Mouse (Mus musculus) left cerebral cortex, postnatal 10 days (tissue): ENCODE measurements around the gene Zdhhc21. TPM values are rescaled to one million over a fixed set of nuclear protein-coding genes. Genes with fewer than 3 reads are reported as not detected.
A peak's percentile ranks its signal among the peaks of the same experiment; 100 is the strongest.

Experiments used
- DNase-seq, 2 experiments: peaks; one replicate each; pipeline ENCODE4 v3.0.0; 2021 to 2022; ENCODE audit warnings: low spot score in 2 of 2, mixed read lengths in 1 of 2; ENCODE audit errors: extremely low spot score in 1 of 2
- intact Hi-C: fragments of 180-260 bp; cut with DNase I; formaldehyde crosslinking; loops from one replicate; pipeline ENCODE4 v1.15.1; 2025
- total RNA-seq, 2 experiments: library from RNA; stranded (reverse); gene quantifications; 2 replicates each; pipeline ENCODE4 v1.2.3; 2021

The Zdhhc21 gene
- total RNA-seq = 10 to 100 TPM; 57.9 to 62.8 TPM

GRCm38 (mm10) chr4:82859131-82860125, at the start of gene Zdhhc21:
TSS of gene Zdhhc21 (minus strand) at chr4:82859958.
- intact Hi-C loops = loop anchor here (5.0 kb wide), 3 partner anchors 58 to 323 kb away; no protein-coding TSS in a partner anchor

DNA sequence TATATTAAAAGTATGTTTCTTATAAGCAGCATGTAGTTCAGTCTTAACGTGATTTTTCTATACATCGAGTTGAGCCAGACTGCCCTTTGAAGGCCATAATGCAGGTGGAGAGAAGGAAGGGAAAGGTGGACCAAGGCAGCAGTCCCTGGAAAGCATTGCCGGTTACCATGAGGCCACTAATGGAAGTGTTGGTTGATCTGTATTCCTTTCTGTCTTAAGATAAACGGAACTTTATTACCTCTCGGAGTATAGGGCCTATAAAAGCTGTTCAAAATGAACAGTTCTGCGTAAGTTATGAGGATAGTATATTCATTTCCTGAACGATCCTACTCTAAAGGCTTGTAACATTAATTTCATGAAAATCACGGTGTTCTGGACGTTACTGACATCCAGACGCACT, 35.5 kb upstream of the Zdhhc21 start:
- DNase-seq = no peak
- intact Hi-C loops = no loop called here

More at GRCm38 (mm10) chr4:82859131-82860125, at the start of gene Zdhhc21:
- peak; percentile 52 to 86 for DNase-seq

DNA sequence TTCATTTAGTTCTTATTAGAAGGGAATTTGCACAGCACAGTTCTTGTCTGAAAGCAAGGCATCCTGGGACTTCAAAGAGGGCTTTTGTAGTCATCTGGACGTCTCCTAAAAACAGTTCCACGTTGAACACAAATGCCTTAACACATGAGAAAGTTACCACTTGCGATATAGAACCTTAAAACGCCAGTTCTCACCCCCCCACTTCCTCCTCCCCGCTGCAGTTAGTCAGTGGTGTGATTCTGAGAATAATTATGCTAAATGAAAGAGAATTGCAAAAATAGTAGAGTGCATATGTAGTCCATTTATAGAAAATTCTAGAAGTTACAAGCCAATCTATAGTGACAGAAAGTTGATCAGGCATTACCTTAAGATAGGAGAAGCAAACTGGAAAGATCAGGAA, 32.5 kb upstream of the Zdhhc21 start:
- DNase-seq = no peak
- intact Hi-C loops = no loop called here

DNA sequence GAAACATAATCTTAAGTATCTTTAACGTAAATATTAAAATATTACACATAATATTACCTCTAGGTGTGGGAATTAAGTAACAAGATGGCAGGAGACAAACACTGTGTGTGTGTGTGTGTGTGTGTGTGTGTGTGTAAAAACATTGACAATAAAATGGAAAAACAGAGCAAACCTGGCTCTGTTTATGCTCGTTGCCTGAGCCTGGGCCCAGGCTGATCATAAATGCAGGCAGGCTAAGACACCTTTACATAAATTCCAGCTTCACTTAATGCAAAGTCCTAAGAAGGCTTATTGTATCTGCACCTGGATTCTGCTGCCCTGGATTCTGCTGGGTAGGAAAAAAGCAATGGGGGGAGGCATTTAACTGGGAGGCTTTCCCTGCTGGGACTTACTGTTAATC, 31.8 kb upstream of the Zdhhc21 start:
- DNase-seq = no peak
- intact Hi-C loops = no loop called here

GRCm38 (mm10) chr4:82891049-82891448, 31.3 kb upstream of the Zdhhc21 start:
- no peak for DNase-seq
- intact Hi-C loops = no loop called here

DNA sequence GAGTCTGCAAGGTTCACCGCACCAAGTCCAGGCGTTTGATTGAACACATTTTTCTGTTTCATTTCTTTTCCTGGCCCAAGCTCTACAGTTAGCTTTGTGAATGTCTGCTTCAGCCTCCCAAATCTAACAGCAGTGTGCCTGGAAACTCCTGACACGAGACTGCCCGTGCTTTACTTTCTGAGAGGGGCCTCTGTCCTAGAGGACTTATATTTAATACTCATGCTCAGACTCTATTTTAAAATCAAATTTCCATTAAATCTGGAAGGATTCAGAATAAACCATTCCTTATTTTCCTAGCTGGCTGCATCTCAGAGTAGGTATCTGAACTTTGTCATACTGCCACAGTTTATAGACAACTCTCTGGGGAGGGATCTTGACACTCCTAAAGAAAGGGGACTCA, 30.8 kb upstream of the Zdhhc21 start:
- intact Hi-C loops = no loop called here
- no peak for DNase-seq

GRCm38 (mm10) chr4:82886148-82886547, 26.4 kb upstream of the Zdhhc21 start:
- no peak for DNase-seq
- intact Hi-C loops = no loop called here

- intact Hi-C loops = no loop called here
- DNase-seq = no peak
Measured at GRCm38 (mm10) chr4:82885535-82885913, 25.8 kb upstream of the Zdhhc21 start.

- intact Hi-C loops = no loop called here
- no peak for DNase-seq
Measured at GRCm38 (mm10) chr4:82884636-82885534, 25.1 kb upstream of the Zdhhc21 start, which contains the start of gene Cer1. TSS of gene Cer1 (minus strand) at chr4:82885148.

- DNase-seq = peak in 1 of 2 experiments; percentile 29
- intact Hi-C loops = no loop called here
Measured at GRCm38 (mm10) chr4:82882500-82882899, 22.7 kb upstream of the Zdhhc21 start.

- intact Hi-C loops = no loop called here
- DNase-seq = no peak
Measured at GRCm38 (mm10) chr4:82881366-82881765, 21.6 kb upstream of the Zdhhc21 start.

GRCm38 (mm10) chr4:82880243-82880642, 20.5 kb upstream of the Zdhhc21 start:
- intact Hi-C loops = no loop called here
- DNase-seq = no peak

DNA sequence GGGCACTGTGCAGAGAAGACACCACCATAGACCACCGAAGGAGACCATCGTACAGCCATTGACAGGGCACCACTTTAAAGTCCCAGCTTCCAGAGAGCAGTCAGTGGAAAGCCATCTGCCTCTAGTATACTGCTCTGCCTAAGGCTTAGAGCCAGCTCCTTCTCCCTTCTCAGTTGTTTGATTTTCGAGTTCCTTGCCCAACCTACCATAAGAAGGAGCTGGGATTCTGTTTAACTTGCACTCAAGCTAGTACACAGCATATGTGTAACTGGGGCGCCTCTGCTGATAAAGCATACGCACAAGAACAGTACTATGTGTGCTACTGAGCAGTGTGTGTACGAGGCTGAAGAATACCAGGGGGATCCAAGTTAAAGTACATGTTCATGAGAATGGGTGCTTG, 19.4 kb upstream of the Zdhhc21 start:
- intact Hi-C loops = no loop called here
- DNase-seq = no peak

GRCm38 (mm10) chr4:82876656-82877055, 16.9 kb upstream of the Zdhhc21 start:
- intact Hi-C loops = no loop called here
- no peak for DNase-seq

- no peak for DNase-seq
- intact Hi-C loops = no loop called here
Measured at GRCm38 (mm10) chr4:82875532-82875931, 15.8 kb upstream of the Zdhhc21 start.

DNA sequence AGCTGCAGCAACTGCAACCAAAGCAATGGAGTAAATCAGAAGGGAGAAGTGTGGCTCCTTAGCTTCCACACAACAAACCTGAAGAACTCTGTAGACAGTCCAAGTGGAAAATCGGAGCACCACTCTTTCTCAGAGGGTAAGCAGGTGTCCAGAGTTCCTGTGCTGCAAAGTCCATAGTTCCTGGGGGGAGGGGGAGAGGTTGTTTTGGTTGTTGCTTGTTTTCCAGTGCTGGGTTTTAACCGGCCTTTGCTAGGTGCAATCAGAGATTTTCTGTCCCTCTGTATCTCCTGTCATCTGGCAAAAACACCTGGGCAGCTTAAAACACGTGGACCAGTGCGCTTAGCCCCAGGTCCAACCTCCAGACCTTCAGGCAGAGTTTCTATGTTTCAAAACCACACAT, 15.0 kb upstream of the Zdhhc21 start:
- intact Hi-C loops = no loop called here
- no peak for DNase-seq

GRCm38 (mm10) chr4:82872548-82872947, 12.8 kb upstream of the Zdhhc21 start:
- no peak for DNase-seq
- intact Hi-C loops = no loop called here

- DNase-seq = no peak
- intact Hi-C loops = no loop called here
Measured at GRCm38 (mm10) chr4:82872121-82872520, 12.4 kb upstream of the Zdhhc21 start.

DNA sequence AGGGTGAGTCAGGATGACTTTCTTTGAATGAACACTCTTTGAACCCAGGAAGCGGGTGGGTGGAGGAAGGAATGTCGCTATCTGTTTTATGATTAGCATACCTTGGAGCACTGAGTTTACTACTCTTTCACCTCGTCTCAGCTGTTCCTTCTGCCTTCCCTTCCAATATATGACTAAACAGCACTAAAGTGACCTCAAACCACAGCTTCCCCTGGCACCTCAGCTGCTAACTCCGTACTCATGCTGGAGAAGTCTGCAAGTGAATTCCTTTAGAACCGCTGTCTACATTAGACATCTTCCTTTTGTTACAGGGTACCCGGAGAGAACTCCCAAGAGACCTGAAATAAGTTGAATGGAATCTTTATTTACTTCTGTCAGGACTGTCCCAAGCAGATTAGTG, 11.2 kb upstream of the Zdhhc21 start:
- DNase-seq = no peak
- intact Hi-C loops = no loop called here
